Mouse (Mus musculus) testis, postnatal 14 days (tissue): ENCODE data around the gene Nfic.
A peak's percentile ranks its signal among the peaks of the same experiment; 100 is the strongest.

Source experiments
- DNase-seq: peaks from one replicate; pipeline ENCODE4 v3.0.0; 2021; ENCODE audit warnings: low spot score

Nfic gene

DNA sequence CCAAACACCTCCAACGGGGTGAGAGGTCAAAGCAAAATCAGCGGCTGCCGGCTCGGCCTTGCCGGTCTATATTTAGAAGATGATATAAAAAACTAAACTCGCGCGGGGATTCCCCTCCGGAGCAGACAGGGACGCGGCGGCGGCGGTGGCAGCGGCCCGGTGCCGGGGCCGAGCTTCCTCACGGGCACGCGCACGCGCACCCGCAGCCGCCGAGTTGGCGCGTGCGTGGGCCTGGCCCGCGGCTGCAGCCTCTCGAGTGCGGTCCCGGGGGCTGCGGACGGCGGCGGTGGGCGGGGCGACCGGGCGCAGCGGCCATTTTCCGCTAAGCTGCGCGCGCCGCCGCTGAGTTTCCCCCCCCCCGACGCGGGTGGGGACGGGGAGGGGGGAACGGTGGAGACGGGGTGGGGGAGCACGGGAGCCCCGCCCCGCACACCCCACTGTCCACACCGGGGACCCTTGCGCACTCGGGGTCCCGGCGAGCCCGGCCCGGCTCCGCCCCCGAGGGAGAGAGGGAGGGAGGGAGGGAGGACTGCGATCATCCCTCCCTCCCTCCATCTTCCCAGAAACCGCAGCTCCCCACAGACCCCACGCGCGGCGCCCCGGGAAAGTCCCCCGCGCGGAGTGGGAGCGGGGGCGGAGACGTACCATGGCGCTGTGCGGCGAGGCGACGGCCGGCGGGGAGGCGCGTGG, 25.1 kb downstream of the Nfic start:
- peak; percentile 81 for DNase-seq

DNA sequence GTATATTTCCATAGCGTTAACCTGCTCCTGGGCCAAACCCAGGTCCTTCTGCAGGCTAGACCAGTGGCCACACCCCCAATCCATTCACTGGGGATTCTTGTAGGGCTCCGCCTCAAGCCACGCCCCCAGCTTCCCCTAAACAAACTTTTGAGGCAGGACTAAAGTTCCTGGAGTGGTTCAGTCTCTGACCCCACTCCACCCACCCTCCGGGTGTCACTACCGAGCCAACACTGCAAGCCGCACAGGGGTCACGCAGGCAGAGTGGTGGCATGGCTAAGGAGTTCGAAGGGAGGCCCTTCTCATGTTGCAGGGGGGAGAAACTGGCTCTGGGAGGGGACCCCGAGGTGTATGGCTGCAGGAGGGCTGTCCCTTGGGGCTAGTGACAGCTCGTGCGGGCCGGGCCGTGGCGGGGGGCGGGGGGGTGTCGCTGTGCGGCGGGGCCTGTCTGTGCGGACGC, 25.8 kb downstream of the Nfic start:
- DNase-seq: peak; percentile 87

DNA sequence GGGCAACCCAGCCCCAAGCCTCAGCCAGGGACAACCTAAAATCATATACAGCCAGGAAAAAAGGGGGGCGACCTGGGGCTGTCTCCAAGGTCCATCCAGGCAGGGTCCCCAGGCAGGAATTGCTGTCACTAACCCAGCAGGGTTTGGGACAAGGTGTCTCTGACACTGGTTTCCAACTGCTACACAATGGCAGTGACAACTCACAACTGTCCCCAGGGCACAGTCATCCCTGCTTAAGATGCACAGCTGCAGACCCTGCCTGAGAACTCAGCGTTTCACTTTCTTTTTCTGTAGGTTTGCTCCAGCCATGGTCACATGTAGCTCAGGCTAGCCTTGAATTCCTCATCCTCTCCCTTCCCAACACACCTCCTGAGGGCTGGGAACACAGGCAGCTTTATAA, 26.3 kb downstream of the Nfic start:
- peak; percentile 16 for DNase-seq

DNA sequence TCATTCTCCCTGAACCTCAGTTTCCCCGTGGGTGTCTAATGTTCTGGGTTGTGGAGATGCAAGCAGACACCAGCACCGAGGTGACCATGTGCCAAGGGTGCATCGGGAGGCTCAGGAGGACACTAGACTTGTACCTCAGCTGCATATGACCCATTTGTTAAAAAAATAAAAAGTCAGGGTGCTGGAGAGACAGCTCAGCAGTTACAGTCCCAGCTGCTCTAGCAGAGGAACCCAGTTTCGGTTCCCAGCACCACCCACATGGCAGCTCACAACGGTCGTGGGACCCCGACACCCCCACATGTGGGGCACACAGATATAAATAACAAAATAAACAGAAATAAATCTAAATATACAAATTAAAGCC, 26.9 kb downstream of the Nfic start:
- no peak for DNase-seq

DNA sequence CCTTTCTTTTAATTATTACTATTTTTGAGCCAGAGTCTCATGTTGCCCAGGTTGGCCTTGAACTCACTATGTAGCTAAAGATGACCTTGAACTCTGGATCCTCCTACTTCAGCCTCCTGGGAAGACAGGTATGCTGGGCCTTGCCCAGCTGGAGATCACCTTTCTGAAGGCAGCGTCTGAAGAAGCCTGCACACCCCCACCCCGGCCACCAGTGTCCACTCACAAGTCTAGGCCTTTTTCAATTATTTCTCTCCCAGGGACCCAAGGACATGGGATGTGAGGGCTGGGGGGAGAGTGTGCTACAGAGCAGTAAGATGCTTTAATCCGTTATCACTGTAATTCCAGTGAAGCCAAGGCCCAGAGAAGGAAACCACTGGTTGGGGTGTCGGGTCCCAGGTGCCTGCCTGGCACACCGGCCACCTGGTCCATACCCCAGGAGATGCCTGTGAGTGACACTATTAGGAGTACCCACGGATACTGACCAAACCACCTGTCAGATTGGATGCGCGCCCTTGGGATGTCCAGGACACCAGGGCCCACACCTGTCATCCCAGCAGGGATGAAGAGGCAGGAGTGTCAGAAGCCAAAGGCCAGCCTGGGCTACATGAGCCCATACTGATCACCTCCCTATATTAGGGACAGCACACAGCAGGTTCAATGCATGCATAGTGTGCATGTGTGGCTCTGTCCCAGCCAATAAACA, 27.5 kb downstream of the Nfic start:
- peak; percentile 12 for DNase-seq

DNA sequence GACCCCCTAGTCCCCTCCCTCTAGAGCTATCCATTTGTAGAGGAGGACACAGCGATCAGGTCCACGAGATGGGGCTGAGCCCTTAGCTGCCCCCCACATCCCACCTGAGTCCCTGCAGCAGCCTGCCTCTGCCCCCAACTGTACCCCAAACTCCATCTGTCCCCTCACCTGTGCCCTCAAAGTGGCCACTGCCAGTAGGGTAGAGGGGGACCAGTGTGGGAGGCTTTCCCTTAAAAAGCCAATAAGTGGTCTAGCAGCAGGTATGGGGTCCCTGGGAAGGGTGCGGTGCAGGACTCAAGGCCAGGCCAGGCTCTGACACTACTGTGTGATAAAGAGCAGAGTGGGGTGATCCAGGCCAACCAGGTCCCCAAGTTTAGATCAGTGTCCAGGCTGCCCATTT, 28.1 kb downstream of the Nfic start:
- peak; percentile 11 for DNase-seq

DNA sequence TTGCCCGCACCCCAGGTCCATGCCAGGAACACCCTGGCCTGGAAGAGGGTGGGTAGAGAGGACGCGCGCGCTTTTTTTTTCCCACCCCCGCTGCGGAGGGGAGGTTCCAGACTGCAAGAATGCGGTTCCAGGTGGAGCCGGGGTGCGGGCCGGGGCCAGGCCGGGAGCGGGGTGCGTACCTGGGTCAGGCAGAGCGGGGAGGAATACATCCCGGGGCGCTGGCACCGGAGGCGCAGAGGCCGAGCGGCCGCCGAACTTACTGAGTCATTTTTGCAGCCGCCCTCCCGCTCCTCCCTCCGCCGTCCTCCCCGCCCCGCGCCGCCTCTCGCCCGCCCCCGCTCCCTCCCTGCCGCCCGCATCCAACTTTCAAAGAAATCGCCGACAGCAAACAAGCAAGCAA, 28.5 kb downstream of the Nfic start:
- DNase-seq: peak; percentile 58

DNA sequence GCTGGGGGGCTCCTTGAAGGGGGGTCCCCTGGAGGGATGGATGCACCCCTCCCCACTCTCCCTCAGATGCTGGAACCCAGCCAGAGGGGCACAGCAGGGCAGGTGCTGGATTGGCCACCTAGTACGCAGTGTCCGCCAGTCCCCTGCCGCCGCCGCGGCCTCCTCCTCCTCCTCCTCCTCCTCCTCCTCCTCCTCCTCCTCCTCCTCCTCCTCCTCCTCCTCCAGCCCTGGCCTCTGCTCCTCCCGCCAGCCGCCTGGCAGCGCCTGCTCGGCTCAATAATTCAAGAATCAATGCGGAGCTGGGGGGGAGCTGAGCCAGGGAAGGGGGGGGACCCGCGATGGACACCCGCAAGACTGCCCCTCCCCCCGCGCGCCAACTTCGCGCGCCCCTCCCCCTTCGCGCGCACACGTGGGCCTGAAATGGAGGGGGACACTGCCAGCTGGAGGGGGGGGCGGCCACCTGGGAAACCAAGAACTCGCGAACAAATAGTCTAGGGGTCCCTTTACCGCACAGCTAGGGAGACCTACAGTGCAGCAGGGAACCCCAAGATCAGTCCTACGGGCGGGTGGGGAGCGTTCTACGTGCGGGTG, 29.3 kb downstream of the Nfic start:
- DNase-seq: peak; percentile 25

DNA sequence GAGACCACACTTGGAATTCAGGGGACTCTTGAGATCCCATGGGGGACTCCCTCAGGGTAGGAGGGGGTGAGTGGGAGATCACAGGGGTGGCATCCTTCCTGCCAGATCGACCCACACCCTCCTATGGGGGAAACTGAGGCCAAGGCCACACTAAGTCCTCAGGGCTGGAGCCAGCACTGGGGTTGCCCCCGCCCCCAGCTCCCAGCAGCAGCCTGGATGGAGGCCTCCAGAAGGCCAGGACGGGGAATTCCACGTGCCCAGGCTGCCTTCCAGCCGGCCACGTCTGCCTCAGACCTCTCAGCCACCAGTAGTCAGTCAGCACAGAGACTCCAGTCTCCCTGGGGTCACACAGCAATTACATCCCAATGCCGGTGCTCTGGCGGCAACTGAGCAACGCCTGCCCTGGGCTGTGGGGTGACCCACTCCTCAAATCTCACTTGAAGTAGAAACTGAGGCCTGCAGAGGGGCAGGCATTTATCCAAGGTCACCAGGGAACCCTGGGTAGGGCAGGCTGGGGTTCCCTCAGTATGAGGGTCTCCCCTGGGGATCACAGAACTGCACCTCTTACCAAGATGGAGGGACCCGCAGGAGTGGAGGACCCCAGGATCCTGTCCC, 30.1 kb downstream of the Nfic start:
- peak; percentile 40 for DNase-seq

DNA sequence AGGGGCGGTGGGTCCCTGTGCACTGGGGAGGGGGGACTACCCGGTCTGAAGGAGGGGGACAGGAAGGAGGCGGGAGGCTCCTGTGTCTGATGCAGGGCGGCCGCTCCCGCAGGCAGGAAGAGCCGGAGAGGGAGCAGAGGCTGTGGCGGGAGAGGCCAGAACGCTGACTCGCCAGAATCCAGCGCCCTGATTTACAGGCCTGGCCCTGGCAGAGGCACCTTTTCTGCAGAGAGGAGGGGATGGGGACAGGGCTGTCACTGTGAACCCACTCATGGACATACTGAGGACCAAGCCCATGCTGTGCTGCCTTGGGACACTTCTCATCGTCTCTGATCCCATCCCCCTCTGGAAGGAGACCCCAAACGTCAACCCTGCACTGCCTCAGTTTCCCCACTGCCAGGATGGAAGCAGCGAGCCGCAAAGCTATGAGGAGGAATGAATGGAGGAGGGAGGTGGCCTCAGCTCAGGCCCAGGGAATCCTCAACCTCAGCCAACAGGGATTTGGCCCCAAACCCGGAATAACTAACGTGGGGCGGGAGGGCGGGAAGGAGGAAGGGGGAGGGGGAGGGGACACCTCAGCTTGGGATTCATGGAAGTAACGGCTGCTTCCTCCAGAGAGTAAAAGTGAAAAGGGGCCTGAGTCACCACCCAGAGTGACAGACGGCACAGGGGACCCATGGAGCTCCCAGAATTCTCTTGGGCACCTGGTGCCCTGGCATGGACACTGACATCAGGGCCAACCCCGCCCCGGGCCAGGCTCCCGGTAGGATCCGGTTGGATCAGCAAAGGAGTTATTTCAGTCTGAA, 31.0 kb downstream of the Nfic start:
- peak; percentile 27 for DNase-seq

DNA sequence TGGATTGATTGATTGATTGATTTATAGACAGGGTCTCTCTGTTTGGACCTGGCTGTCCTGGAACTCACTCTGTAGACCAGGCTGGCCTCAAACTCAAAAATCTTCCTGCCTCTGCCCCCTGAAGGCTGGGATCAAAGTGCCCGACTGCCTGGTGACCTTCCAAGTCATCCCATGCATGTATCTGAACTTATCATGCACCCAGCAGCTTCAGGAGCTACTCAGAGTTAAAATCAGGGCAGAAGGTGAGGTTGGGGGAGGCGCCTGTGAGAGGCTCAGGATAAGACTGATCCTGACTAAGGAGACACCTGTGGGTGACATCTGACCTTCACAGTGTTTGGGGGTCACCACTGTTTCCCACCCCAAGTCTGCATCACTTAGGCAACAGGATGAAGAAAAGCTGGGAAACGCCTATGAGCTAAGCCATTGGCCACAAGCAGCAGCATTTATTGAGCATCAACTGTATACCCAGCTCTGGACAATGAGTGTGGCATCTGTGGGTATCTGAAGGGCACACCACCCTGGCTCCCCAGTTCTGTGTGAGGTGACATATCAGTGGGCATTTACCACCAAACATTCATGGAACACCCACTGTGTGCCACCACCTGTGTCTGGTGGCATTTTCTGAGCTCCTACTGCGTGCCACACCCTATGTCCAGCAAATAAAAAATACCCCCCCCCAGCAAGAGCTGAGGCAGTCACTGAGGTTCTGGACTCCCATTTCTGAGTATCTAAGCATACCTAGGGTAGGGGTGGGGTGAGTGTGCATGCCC, 31.8 kb downstream of the Nfic start:
- no peak for DNase-seq

DNA sequence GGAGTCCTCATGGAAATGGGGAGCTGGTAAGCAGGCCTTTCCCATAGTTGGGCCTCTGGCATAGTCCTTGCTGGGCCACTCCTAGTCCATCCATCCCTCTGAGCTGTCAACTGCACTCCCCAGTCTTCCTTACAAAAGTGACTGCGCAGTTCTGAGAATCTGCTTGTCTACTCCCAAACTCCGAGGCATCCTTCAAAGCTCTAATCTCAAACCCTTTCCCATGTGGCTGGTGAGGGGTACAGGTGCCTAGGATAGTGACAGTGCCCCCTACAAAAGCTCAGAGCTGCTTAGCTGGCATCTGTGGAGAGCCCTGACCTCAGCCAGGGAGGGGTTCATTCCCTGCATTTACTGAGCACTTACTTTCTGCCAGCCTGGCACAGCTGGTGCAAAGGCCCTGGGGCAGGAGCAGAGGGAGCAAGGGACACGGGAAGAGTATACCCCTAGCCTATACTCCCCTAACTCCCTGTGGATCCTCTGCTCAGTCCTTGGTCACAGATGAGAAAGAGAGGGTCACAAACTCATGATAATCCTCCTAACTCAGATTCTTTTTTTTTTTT, 32.7 kb downstream of the Nfic start:
- no peak for DNase-seq

DNA sequence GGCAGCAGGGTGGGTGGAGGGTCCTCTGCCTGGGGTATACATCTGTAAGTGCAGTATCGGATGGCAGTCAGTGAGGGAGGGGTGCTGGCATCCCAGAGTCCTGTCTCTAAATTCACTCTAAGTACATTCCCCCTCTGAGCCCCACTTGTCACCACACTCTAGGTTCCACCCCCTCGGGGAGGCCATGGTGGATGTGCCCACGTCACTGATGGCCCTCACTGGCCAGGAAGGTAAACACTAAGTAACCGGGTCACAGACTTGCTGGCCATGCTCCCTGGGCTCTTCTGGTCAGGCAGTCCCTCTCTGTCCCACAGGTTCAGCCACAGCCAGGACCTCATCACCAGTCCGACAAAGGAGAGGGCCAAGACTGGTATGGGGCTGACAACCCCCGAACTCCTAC, 33.2 kb downstream of the Nfic start:
- DNase-seq: no peak

DNA sequence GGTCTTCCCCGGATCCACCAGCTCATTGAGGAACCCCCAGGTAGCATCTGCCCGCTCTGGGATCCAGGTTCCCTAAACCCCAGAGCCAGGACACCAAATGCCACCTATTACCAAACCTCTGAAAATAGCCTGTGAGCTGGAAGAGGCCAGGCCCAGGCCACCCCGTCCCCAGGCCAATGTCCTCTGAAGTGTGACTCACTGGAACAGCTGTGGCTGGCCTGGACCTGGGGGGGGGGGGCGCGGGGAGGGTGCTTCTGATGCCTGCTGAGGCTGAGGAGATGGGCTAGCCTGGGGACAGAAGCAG, 33.7 kb downstream of the Nfic start:
- no peak for DNase-seq

DNA sequence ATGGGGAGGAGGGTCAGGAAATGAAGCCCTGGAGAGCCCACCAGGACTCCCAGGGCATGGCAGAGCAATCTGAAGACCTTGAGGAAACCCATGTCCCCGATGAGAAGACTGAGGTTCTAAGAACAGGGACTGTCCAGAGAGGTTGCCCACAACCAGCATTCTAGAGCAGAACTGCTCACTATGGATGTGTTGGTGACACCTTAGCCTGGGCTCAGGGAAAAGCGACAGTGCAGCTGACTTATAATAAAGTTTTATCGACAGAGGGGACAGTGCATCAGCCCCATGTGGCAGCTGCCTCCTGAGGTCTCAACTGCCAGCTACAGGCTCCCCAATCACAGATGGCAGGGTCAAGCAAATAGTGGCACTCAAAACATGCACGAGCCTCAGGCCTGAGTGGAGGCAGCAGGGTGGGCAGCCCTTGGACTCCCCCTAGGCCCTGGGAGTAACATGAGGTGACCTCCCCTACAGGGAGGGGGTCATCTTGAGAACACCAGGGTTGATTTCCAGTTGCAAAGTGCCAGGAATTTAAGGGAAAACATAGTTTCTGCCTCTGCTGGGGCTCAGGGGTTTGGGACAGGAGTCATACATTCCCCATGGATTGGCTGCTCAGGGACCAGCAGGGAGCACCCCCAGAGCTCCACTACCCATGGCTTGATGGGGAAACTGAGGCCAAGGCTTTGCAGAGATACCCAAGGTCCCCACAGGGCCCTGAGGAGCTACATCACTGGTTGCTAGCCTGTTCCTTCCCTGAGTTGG, 34.2 kb downstream of the Nfic start:
- DNase-seq: no peak

DNA sequence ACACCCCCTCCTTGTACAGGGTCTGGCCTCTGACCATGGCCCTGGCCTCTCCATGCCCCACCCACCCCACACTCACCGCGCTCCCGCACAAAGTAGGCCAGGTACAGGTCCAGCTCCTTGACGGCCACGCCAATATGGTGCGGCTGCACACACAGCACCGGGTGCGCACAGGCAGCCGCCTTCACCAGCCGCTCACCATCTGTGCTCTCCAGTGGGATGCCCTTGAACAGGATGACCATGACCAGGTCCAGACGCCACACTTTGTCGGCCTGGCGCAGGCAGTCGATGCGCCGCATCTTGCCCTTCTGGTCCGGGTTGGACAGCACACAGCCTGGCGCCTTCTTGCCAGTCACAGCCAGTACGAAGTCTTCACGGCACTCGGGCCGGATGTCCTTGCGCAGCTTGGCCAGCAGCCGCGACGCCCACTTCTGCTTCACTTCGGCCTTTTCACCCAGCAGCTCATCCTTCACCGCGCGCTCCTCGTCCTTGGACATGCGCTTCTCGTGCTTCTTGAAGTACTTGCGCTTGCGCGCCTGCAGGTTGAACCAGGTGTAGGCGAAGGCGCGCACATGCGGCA, 35.2 kb downstream of the Nfic start:
- peak; percentile 57 for DNase-seq

DNA sequence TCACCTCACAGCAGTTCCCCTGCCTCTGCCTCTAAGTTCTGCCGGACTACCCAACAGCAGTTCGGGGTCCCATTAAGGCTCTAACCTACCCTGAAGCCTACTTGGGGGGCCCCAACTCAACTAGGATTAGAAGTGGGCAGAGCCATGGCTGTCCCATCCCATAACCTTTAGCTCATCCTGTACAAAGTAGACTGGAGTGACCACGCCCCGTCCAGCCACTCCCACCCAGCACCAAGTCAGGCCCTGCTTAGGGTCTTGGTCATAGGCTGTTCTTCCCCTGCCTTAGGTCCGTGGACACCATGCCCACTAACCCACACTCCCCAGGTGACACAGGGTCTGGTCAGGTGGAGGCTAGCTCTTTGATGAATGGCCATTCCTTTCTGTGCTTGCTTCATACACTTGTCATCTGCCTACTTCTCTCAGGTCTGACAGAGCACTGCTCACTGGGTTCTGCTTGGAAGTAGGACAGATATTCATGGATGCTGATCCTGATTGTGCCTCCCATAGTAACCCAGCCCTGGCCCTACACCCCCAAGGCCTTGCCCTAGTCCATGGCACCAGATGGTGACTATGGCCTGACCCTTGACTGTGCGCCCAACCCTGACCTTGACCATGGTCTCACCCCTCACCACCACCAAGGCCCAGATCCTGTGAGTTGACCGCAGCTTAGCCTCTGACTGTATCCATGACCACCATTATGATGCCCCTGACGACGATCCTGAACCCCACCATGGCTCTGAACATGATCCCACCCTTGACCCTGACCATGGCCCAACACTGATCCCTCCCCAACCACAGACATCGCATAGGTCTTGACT, 36.1 kb downstream of the Nfic start:
- no peak for DNase-seq

DNA sequence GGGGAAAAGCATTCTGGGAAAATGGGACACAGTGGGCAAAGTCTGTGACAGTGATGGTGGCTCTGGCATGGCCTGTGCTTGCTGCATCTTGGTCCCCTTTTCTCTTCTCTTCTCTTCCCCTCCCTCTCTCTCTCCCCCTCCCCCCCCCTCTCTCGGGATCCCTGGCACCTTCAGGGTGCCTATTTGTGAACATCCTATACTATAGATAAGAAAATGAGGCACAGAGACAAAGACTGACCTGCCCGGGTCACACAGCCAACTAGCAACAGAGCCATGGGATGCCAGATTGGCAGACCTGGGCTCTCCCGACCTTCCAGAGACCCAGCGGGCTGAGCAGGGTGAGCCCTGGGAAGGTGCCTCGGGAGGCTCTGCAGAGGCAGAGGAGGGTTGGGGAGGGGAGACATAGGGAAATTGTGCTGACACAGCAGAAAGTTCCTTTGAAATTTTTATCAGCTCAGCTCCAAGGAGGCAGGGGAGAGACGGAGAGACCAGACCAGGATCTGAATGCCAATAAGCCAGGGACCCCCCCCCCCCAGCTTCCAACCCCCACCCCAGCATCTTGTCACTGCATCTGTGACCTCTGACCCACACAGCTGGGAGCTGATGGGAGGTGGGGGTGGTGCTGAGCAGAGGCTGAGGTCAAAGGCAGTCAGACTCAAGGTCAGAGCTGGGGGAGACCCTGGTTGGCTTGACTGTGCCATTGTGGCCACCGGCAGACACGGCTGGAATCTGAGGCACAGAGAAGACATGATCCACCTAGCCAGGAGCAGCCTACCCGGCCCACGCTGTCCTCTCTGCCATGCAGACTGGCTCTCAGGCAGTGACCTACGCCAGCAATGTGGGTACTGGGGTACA, 37.0 kb downstream of the Nfic start:
- DNase-seq: no peak
